Mouse (Mus musculus): ENCODE data around the gene Ston2.

GRCm38 (mm10) chr12:91752711-91753110 lies 35.5 kb downstream of the Ston2 start:
- TF ChIP-seq POLR2A (IDR thresholded peaks at IDR 0.05; ENCODE audit: extremely low read depth, insufficient read depth, low read length) (no peak), CTCF (IDR thresholded peaks at IDR 0.05; ENCODE audit: extremely low read depth, insufficient read depth, low read length) (no peak)

All from cortical plate, adult 2 months (tissue).